Mouse (Mus musculus): Measurements from ENCODE around the gene Tmem223.

DNA sequence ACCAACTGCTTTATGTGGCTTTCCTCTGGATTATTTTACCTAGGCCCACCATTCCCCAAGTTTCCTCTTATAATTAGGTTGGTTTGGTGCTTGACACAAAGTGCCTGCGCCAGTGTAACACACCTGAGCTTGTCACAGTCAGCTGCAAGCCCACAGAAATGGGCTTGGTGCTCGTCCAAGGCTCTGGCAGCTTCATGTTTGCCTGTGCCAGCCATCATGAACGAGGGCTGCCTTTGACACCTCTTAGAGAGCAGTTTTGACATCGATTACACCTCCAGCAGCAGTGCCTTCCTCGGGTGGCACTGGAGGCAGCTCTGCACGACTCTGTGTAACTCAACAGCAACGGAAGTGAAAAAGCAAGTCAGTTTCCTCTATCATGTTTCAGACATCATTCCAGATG is 19.4 kb downstream of the Tmem223 start:
- no peak for TF ChIP-seq CTCF (IDR thresholded peaks at IDR 0.05; ENCODE audit: control insufficient read depth, insufficient read depth, low read length)
- no peak for TF ChIP-seq POLR2A (IDR thresholded peaks at IDR 0.05; ENCODE audit: borderline replicate concordance, control insufficient read depth, low read depth, low read length)
